Mouse (Mus musculus) 3134 (cell line): ENCODE results near the gene Mrps34.

ENCODE experiments used
- DNase-seq: peaks from one replicate; pipeline ENCODE4 v3.0.0-alpha.2; 2011; ENCODE audit warnings: low spot score; ENCODE audit not compliant: insufficient read length; ENCODE audit errors: extremely low read depth

The Mrps34 gene

DNA sequence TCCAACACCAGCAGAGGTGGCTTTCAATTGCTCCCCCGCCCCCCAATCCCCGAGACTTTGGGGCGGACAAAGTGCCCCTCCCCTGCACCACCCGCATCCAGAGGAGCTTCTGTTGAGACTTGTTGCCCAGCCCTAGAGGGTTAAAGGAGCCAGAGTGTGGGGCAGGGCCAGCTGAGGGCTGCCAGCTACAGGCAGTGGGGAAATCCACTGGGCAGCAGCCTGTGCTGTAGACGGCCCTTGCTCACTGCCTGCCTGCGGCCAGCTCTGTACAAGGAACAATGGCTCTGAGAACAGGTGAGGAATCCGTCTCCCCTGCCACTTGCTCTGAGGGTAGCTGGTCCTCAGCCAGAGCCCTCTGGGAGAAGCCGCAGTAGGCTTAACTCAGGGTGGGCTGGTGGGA, 16.4 kb upstream of the Mrps34 start:
- no peak for DNase-seq

DNA sequence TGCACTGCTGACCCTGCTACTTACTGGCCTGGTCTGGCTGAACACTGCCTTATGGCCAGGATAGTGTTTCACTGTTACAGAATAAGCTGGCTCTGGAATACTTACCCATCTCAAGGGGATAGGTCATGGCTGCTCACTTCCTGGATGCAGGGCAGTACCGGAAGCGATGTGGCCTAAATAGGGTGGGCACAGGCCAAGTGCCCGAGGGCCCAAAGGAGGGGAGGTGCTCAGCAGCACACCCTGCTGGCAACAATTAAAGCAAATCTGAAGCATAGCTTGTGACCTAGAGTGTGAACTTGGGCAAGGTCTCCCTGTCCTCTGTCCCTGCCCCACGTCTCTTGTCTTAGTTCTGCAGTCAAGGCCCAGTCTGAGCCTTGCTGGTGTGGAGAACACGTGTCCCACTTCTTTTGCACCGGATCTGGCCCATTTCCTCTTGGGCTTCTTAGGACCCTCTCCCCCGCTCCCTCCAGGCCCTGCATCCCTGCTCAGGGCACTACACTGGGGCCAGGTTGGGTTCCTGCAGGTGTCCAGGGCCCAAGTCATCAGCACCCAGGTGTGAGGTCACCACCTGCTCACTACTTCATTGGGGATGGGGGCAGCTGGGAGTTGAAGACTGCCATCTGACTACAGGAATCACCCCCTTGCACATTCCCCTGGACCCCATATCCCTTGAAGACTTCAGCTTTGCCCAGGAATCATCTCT, 13.0 kb upstream of the Mrps34 start:
- peak; percentile 69 for DNase-seq

DNA sequence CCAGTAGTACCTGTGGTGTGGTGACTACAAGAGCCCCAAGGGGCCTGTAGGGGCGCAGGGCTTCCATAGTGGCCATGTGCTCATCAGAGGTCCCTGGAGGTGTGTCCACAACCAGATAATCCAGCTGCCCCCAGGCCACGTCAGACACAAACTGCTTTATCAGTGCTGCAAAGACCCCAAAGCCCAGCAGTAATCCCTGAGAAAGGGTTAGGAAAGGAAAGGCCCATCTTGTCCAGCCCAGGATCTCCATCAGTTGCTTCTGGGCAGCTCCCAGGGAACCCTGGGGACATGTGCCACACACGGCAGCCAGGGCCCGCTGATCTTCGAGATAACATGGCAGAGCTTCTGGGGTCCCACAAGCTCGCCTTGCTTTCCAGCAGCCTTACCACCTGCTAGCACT, 10.5 kb upstream of the Mrps34 start:
- no peak for DNase-seq

DNA sequence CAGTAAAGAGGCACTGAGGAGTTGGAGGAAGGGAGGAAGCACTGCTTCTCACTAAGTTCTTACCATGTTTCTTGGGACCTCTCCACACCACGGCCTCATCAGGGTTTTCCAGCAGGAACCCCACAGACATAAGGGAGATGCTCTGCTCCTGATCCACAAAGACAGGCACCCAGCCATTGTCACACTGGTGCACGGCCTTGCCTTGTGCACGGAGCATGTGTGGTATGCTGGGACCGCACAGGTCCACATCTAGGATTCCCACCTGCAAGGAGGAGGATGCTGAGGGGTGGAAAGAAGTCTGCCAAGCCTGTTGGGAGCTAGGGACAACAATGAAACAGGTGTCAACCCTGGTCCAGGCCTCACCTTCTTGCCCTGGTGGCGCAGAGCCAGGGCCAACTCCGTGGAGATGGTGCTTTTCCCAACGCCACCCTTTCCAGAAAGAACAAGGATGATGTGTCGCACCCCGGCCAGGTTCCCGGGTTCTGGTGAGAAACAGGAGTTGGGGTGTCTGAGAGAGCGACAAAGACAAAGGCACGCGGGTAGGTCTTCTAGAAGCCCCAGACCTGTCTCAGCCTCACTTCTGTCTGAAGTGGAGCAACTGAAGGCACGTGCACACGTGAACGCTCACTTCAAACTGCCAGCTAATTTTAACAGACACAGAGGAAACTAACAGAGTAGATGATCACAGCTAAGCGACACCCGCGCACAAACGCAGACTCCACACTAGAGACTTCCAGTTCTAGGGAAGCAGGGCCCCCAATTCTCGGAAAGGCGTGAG, 9.4 kb upstream of the Mrps34 start:
- no peak for DNase-seq

- DNase-seq, result peak; percentile 96
These were observed 8.6 kb upstream of the Mrps34 start, which contains the start of the genes Nubp2 and Spsb3 for GRCm38 (mm10) chr17:24886134-24886931. Gene Nubp2 (minus strand): TSS chr17:24886349. Gene Spsb3 (plus strand): TSS chr17:24886643.

DNA sequence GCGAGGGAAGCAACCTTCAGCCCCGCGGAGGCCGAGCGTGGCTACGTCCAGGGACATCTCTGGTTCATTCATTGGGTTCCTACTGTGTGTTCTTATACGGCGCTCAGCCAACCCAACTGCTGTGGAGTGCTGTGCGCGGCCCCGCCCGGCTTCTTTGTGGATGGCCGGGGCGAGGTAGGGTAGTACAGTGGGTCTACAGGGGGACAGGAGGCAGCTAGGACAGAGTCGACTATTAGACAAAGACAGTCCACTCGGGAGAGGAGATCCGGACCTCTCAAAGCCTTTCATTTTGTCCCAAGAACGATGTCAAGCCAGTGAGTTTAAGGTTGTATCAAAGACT, 8.0 kb upstream of the Mrps34 start:
- DNase-seq, result no peak

- no peak for DNase-seq
These were observed 7.4 kb upstream of the Mrps34 start for GRCm38 (mm10) chr17:24887291-24888080.

- DNase-seq, result no peak
These were observed 6.1 kb upstream of the Mrps34 start for GRCm38 (mm10) chr17:24888862-24889261.

- DNase-seq, result no peak
These were observed 4.5 kb upstream of the Mrps34 start for GRCm38 (mm10) chr17:24890151-24891092.

GRCm38 (mm10) chr17:24891321-24891720, 3.6 kb upstream of the Mrps34 start:
- DNase-seq, result no peak

- no peak for DNase-seq
These were observed 2.1 kb upstream of the Mrps34 start for GRCm38 (mm10) chr17:24892785-24893184.

DNA sequence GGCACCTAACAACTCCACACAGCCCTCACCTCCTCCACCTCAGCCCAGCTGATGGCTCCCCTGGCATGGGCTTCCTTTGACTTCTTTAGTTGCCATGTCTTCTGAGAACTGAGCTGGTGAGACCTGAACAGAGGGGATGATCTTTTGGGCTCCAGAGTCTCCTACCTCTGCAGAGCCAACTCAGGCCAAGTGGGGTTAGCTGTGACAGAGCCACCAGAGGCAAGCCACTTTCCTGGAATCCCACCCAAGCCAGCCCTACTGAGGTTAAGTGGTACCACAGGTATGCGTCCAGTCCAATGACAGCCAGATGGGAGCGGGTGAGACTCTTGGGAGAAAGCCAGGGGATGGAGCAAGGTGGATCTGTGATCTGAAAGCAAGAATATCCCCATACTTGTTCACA, 1.6 kb upstream of the Mrps34 start:
- DNase-seq, result no peak

DNA sequence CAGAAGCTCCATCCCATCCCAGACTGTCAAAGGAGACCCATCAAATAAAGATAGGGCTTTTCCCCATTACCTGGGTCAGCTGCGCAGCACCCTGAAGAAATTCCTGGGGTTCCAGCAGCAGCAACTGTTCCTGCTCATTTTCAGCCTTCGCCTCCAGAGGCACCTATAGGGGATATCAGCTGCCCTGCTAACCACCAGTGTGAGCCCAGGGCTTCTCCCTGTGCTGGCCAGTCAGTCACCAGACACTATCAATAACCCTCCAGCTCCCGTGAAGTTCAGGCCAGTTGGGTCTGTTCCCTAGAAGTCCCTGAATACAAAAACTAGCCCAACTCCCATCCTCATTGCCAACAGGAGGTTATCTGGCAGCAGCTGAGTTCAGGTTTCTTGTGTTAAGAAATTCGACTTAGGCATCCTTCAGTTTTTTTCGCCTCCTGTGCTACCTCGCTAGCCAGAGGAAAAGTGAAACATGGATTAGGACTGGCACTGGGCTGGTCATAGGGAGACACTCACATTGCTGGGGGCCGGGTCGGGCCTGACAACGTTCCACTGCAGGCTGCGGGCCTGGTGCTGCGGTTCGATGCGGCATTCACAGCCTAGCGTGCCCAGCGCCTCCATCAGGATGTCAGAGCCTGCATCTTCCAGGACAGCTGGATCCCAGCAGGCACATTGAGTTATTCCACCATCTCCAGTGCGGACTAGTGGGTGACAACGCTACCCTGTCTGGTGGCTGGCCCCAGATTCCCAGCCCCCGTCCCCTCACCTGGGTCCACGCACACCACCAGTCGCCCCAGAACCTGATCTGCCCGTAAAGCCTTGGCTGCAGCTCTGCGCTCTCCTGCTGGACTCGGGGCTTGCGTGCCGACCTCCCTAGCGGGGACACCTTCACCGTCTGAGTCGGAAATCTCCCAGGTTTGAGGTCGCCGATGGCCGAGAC, 588 bp upstream of the Mrps34 start:
- no peak for DNase-seq

- peak; percentile 62 for DNase-seq
These were observed 790 bp downstream of the Mrps34 start for GRCm38 (mm10) chr17:24895571-24896240.

- peak; percentile 72 for DNase-seq
These were observed 1.5 kb downstream of the Mrps34 start, which contains the start of gene Nme3 for GRCm38 (mm10) chr17:24896241-24896992. Gene Nme3 (plus strand): TSS chr17:24896500.

- DNase-seq, result no peak
These were observed 2.0 kb downstream of the Mrps34 start for GRCm38 (mm10) chr17:24896993-24897269.

- DNase-seq, result no peak
These were observed 2.7 kb downstream of the Mrps34 start for GRCm38 (mm10) chr17:24897600-24897999.
